Mouse (Mus musculus) embryonic fibroblast, embryonic 13.5 days (primary cell): ENCODE data around the gene Exoc4.

ENCODE experiments used
- CTCF ChIP-seq: IDR thresholded peaks from 2 replicates; pipeline ENCODE4 v1.5.1; 2011; ENCODE audit warnings: mild to moderate bottlenecking, control low read depth, low read length, moderate library complexity, borderline replicate concordance; ENCODE audit not compliant: insufficient read depth
- POLR2A ChIP-seq: IDR thresholded peaks from 2 replicates; pipeline ENCODE4 v1.6.1; 2011; ENCODE audit warnings: low read depth, mild to moderate bottlenecking, control low read depth, low read length, moderate library complexity

GRCm38 (mm10) chr6:33937906-33938305, 689.0 kb downstream of the Exoc4 start:
- TF ChIP-seq CTCF (no peak), POLR2A (no peak)
